Mouse (Mus musculus) limb, embryonic 15.5 days (tissue): Measurements from ENCODE around the gene Morc3. TPM values are rescaled to one million over a fixed set of nuclear protein-coding genes. Genes with fewer than 3 reads are reported as not detected.

Experiments used
- ATAC-seq: fragments of 200-750 bp; cut with Nextera tagmentation; 2 replicates; pipeline ENCODE4 v1.8.0; 2017; ENCODE audit warnings: low read depth, moderate TSS enrichment; ENCODE audit not compliant: insufficient number of reproducible peaks, low FRiP score, low TSS enrichment
- H3K27ac ChIP-seq: fragments of 300-500 bp; sonication (generic); 2 replicates; pipeline ENCODE4 v1.5.1; 2015; ENCODE audit warnings: moderate library complexity, mild to moderate bottlenecking, inconsistent platforms
- H3K27me3 ChIP-seq: fragments of 300-500 bp; sonication (generic); 2 replicates; pipeline ENCODE4 v1.6.1; 2015; ENCODE audit warnings: inconsistent platforms
- H3K36me3 ChIP-seq: fragments of 300-500 bp; sonication (generic); 2 replicates; pipeline ENCODE4 v1.6.1; 2015; ENCODE audit warnings: inconsistent platforms
- H3K4me1 ChIP-seq: fragments of 300-500 bp; sonication (generic); 2 replicates; pipeline ENCODE4 v1.6.1; 2015; ENCODE audit warnings: inconsistent platforms
- H3K4me2 ChIP-seq: fragments of 300-500 bp; sonication (generic); 2 replicates; pipeline ENCODE4 v1.6.1; 2015; ENCODE audit warnings: mild to moderate bottlenecking, inconsistent platforms
- H3K4me3 ChIP-seq: fragments of 300-500 bp; sonication (generic); 2 replicates; pipeline ENCODE4 v1.5.1; 2015; ENCODE audit warnings: mild to moderate bottlenecking, inconsistent platforms
- H3K9ac ChIP-seq: fragments of 300-500 bp; sonication (generic); 2 replicates; pipeline ENCODE4 v1.6.1; 2015; ENCODE audit warnings: inconsistent platforms
- H3K9me3 ChIP-seq: fragments of 300-500 bp; sonication (generic); 2 replicates; pipeline ENCODE4 v1.6.1; 2016; ENCODE audit warnings: inconsistent platforms
- WGBS: fragments of 180-500 bp; shearing (Covaris S2); methylation state at CpG from one replicate; pipeline ENCODE4 v1.1.7; 2015; 5-methylcytosine and 5-hydroxymethylcytosine counted together
- polyA plus RNA-seq: library from polyadenylated mRNA; unstranded; fragments of >200 nt; fragmentation: Nextera tagmentation; extraction: Ambion mirVana; gene quantifications from 2 replicates; pipeline ENCODE4 v1.2.1, GENCODE M21; 2015

The Morc3 gene
- 28.2 and 31.6 TPM in 2 replicates for polyA plus RNA-seq

DNA sequence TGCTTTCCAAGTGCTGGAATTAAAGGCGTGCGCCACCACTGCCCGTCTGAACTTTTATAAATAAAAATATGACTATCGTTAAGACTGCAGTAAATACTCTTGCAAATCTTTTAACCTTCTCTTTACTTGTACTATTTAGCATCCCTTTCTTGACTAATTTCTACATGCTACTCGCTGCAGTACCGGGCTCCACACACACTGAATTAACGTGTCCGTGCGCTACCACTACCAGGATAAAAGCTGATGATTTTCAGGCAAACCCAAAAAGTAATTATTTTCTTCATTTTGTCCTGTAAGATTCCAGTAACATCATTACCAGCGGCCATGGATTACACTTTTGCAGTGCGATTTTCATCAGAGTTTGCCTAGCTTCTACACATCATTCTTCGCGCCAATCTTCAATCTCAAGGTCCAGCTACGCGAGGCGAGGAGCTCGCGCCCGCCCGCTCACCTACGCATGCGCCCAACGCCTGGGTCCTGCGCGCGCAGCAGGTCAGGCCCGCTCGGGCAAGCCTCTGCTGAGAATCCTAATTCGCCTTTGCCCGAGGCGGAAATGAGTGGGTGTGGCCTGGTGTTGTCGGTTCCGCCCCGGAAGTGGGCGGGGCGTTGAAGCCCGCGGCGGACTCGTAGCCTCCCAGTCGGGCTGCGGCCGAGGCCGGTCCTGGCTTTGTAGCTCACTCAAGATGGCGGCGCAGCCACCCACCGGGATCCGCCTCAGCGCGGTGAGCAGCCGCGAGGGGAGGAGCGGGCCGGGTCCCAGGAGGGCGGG, at the start of gene Morc3:
Morc3 (plus strand) TSS at position 495 of the 769 bp plus-strand sequence.
- Histone ChIP-seq H3K9ac (peak within 1 kb of the TSS; percentile 98), H3K9me3 (no peaks in the 10 kb centered on the region), H3K27ac (peak within 1 kb of the TSS; percentile 96), H3K36me3 (no peaks in the 10 kb centered on the region), H3K4me1 (peaks cover 13% of the 10 kb centered on the region), H3K27me3 (no peaks in the 10 kb centered on the region), H3K4me3 (peak within 1 kb of the TSS; percentile 92), H3K4me2 (peak within 1 kb of the TSS; percentile 69)
- 11% methylated on average over 55 of the region's 55 CpGs for WGBS
- ATAC-seq: peak; percentile 96

DNA sequence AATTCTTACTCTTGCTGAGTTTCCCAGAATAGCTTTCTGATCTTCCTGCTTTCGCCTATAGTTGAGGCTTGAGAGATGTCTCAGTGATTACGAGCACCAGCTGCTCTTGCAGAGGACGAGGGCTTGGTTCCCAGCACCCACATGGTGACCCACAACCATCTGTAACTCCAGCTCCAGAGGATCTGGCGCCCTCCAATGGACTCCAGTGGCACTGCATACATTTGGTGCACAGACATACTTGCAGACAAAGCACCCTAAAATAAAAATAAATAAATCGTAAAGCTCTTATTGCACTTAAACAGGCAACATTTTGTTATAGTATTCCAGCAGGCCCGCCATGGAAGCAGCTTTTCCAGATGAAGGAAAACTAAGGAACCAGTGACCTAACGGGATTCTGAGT, 47.7 kb upstream of the Morc3 start:
- WGBS: 95% methylated on average over 7 of the region's 7 CpGs
- H3K36me3 ChIP-seq: peaks cover 8% of the 10 kb centered on the region

DNA sequence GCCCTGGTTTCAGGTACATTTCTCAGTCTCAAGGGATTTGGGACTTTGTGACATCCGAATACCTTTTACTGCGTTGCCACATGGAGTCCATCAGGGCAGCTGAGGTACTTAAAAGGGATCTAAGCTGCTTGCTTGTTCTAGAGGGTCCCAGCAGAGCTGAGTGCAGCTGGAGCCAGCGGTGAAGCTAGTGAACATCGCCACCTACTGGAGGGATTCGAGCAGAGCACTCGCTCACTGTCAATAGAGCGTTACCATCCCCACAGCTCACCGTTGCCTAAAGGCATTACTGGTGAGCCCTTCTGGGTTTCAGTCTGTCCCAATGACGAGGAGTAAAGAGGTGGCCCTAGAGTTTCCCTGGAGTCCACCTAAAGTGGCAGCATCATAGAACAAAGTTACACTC, 46.1 kb upstream of the Morc3 start:
- Histone ChIP-seq H3K4me2 (no peak overlapping the region), H3K27ac (no peak overlapping the region), H3K9ac (no peak overlapping the region), H3K4me3 (no peak overlapping the region), H3K27me3 (no peaks in the 10 kb centered on the region), H3K36me3 (peaks cover 6% of the 10 kb centered on the region), H3K4me1 (peaks cover 10% of the 10 kb centered on the region; the same call in 1 of the 2 replicates), H3K9me3 (no peaks in the 10 kb centered on the region)
- ATAC-seq: peak; percentile 67
- WGBS: 4% methylated on average over 9 of the region's 9 CpGs

More for the DNA sequence above, 47.7 kb upstream of the Morc3 start:
- H3K4me1 ChIP-seq: peaks cover 10% of the 10 kb centered on the region; the same call in 1 of the 2 replicates
- H3K27me3 ChIP-seq: no peaks in the 10 kb centered on the region
- ATAC-seq: no peak
- no peak overlapping the region for H3K4me2 ChIP-seq
- H3K9me3 ChIP-seq: no peaks in the 10 kb centered on the region
- H3K27ac ChIP-seq: no peak overlapping the region
- no peak overlapping the region for H3K4me3 ChIP-seq
- no peak overlapping the region for H3K9ac ChIP-seq

DNA sequence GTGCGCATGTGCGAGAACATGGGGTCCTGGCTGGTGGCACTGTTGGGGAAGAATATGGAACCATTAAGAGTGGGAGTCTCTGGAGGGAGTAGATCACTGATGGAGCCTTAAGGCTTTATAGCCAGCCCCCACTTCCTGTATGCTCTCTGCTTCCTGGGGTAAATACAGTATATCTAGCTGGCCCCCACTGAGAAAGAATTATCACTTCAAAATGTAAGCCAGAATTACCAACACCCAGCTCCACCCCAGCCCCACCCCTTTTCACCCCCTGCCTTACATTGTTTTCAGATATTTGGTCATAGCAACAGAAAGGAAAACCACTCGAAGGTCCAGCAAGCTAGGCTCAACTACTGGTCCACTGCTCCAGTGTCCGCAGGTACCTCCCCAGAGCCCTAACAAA, 43.5 kb upstream of the Morc3 start:
- no peak overlapping the region for H3K9ac ChIP-seq
- no peak for ATAC-seq
- H3K9me3 ChIP-seq: no peaks in the 10 kb centered on the region
- H3K4me3 ChIP-seq: no peak overlapping the region
- peaks cover 9% of the 10 kb centered on the region for H3K36me3 ChIP-seq
- H3K4me1 ChIP-seq: peaks cover 5% of the 10 kb centered on the region; the same call in 1 of the 2 replicates
- H3K4me2 ChIP-seq: no peak overlapping the region
- H3K27me3 ChIP-seq: no peaks in the 10 kb centered on the region
- H3K27ac ChIP-seq: no peak overlapping the region
- WGBS: 85% methylated on average over 4 of the region's 4 CpGs

DNA sequence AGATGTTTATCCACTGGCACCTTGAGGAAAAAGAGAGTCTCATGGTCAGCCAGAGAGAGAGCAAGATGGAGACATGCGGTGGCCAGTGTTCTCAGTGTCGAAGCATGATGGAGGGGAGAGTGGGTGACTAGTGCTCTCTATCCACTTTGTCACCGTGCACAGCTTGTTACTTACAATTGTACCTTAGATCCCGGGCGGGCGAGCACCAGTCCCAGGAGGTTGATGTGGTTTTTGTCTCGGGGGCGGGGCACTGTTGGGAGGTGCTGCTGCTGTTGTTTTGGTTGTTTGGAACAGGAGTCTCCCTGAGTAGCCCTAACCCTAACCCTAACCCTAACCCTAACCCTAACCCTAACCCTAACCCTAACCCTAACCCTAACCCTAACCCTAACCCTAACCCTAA, 43.0 kb upstream of the Morc3 start:
- ATAC-seq: no peak
- H3K4me2 ChIP-seq: no peak overlapping the region
- no peak overlapping the region for H3K9ac ChIP-seq
- H3K4me3 ChIP-seq: no peak overlapping the region
- no peak overlapping the region for H3K27ac ChIP-seq
- H3K36me3 ChIP-seq: peaks cover 6% of the 10 kb centered on the region
- H3K9me3 ChIP-seq: no peaks in the 10 kb centered on the region
- H3K27me3 ChIP-seq: no peaks in the 10 kb centered on the region
- H3K4me1 ChIP-seq: peaks cover 5% of the 10 kb centered on the region; the same call in 1 of the 2 replicates
- WGBS: 94% methylated on average over 8 of the region's 8 CpGs

DNA sequence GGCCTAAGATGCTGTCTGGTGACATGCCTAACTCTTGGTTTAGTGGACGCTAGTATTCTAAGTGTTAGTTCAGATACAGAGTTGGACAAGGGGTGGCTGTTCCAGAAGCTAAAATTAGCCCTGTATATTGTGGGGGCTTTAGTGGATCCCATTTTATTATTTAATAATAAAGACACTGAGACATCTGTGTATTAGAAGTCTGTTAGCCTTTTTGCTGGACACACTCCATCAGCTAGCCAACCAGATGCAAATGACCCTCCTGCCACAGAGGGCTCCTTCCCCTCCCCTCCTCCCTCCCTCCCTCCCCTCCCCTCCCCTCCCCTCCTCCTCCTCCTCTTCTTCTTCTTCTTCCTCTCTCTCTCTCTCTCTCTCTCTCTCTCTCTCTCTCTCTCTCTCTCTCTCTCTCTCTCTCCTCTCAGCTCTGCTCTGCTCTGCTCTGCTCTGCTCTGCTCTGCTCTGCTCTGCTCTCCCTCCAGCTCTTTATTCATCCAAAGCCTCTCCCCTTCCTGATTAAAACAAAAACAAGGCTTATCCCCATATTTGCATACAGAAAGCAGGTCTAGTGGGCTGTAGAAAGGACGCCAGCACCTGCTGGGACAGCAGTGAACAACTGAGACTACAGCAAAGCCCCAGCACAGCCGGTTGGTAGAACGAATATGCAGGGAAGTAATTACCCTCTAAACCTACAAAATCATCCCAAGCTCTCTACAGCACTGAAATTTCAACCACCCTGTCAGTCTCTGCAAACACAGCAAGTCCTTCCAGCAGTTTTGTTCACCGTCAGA, 41.8 kb upstream of the Morc3 start:
- 39% methylated on average over 5 of the region's 5 CpGs for WGBS
- Histone ChIP-seq H3K4me2 (no peak overlapping the region), H3K4me1 (peaks cover 5% of the 10 kb centered on the region; the same call in 1 of the 2 replicates), H3K36me3 (0 out of 2 replicates have a peak, but pooled peaks cover 2% of the 10 kb centered on the region), H3K9me3 (no peaks in the 10 kb centered on the region), H3K27ac (no peak overlapping the region), H3K9ac (no peak overlapping the region), H3K27me3 (no peaks in the 10 kb centered on the region), H3K4me3 (no peak overlapping the region)
- no peak for ATAC-seq

DNA sequence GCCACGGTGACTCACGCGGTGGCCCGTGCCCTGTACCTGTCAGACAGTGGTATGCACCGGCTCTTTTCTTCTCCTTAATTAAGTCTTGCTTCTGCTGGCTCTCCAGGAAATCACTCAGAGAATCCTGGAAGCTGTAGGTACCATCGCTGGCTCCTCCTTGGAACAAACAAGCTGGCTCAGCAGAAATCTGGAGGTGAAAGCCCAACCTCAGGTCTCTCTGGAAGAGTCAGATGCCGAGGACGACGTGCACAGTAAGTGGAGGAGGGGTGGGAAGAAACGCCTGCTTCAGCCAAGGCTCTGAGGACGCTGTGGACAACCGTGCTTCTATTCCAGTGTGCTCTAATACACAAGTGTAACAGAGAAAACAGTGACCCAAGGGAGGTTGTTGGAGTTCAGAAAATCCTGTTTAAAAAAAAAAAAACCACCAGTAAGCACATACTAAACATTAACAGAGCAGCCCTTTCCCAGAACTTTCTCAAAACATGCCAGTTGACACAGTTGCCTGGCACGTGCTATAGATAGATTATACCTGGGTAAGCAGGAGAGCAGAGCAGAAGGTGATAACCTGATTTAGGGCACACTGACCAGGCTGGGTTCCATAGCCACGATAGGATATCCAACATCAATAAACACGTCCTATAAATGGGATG, 38.8 kb upstream of the Morc3 start:
- Histone ChIP-seq H3K4me1 (peaks cover 18% of the 10 kb centered on the region), H3K27me3 (no peaks in the 10 kb centered on the region), H3K36me3 (0 out of 2 replicates have a peak, but pooled peaks cover 2% of the 10 kb centered on the region), H3K4me3 (no peak overlapping the region), H3K9me3 (no peaks in the 10 kb centered on the region), H3K27ac (no peak overlapping the region), H3K4me2 (no peak overlapping the region), H3K9ac (no peak overlapping the region)
- no peak for ATAC-seq
- 64% methylated on average over 15 of the region's 15 CpGs for WGBS

DNA sequence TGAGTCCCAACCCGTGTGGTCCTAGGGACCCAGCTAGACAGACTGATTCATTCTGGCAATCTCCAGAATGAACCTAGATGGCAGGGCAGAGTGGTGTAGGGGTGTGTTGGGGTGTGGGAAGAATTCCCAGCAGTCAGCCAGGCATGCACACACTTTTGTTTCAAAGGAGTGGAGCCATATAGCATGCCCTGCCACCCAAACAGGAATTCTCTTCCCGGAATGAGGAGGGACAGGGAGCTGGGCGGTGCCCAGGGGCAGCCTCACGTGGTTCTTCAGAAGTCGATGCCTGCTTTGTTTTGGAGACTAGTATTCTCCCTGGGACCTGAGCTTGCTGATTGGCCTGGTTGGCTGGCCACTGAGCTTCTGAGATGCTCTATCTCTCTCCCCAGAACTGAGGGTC, 37.1 kb upstream of the Morc3 start:
- Histone ChIP-seq H3K27ac (no peak overlapping the region), H3K36me3 (peaks cover 3% of the 10 kb centered on the region; the same call in 1 of the 2 replicates), H3K9ac (no peak overlapping the region), H3K4me1 (peaks cover 19% of the 10 kb centered on the region), H3K4me3 (no peak overlapping the region), H3K9me3 (no peaks in the 10 kb centered on the region), H3K4me2 (no peak overlapping the region), H3K27me3 (no peaks in the 10 kb centered on the region)
- 77% methylated on average over 5 of the region's 5 CpGs for WGBS
- no peak for ATAC-seq

DNA sequence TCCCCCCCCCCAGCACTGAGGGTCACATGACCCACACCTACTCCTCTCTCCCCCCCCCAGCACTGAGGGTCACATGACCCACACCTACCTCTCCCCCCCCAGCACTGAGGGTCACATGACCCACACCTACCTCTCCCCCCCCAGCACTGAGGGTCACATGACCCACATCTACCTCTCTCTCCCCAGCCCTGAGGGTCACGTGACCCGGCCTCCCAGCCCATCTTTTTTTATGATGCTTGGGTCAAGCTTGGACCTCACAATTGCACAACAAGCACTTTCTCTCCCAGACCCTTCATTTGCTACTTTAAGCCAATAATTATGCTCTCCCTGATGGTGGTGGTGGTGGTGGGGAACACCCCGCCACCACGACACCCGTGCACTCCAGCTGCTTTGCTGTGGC, 36.5 kb upstream of the Morc3 start:
- no peak overlapping the region for H3K27ac ChIP-seq
- no peaks in the 10 kb centered on the region for H3K9me3 ChIP-seq
- H3K4me3 ChIP-seq: no peak overlapping the region
- 93% methylated on average over 5 of the region's 5 CpGs for WGBS
- no peak overlapping the region for H3K9ac ChIP-seq
- no peaks in the 10 kb centered on the region for H3K27me3 ChIP-seq
- ATAC-seq: no peak
- no peak overlapping the region for H3K4me2 ChIP-seq
- H3K36me3 ChIP-seq: peaks cover 7% of the 10 kb centered on the region; the same call in 1 of the 2 replicates
- peaks cover 19% of the 10 kb centered on the region for H3K4me1 ChIP-seq

DNA sequence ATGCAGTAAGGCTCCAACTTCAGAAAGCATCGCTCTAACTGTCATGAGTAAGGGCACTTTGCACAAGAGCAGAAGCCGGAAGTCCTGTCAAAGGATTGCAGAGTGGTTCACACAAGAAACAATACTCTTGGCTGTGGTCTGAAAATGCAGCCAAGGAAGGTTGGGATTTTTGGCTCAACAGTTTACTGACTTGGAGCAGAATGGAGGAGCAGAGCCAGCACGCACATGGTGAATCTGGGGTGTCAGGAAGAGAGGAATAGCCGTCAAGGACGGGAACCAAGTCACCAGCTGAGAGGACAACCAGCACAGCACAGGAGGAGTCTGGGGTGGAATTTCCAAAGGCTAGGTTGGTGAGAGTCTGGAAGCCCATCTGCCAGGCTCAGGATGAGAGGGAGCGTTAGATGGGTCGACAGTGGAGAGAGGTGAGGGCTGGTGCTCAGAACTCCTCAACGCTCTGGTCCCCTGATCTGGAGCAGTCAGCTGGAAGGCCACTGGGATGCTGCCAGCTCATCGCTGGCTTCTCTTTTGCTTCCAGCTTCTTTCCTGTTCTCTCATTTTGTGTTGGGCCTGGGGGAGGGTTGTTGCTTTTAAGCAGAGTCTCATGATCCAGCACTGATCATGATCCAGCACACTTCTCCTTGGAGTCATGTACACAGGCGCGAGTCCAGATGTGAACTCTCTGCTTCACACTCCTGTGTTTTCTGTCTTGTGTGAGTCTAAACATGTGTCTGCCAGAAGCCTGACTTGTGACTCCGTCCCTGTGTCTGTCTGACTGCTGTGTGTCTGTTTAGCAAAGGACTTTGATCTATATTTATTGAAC, 34.7 kb upstream of the Morc3 start:
- Histone ChIP-seq H3K4me2 (no peak overlapping the region), H3K27me3 (no peaks in the 10 kb centered on the region), H3K4me3 (no peak overlapping the region), H3K27ac (peak overlapping the region; percentile 65; the same call in 1 of the 2 replicates), H3K9ac (no peak overlapping the region), H3K36me3 (peaks cover 10% of the 10 kb centered on the region; the same call in 1 of the 2 replicates), H3K9me3 (no peaks in the 10 kb centered on the region), H3K4me1 (peaks cover 19% of the 10 kb centered on the region)
- WGBS: 55% methylated on average over 12 of the region's 12 CpGs
- ATAC-seq: no peak
